Mouse (Mus musculus) neural tube, embryonic 13.5 days (tissue): Measurements from ENCODE around the gene Prr12. TPM values are rescaled to one million over a fixed set of nuclear protein-coding genes. Genes with fewer than 3 reads are reported as not detected.

Source experiments
- ATAC-seq: fragments of 200-750 bp; cut with Nextera tagmentation; 2 replicates; pipeline ENCODE4 v1.8.0; 2017; ENCODE audit warnings: low read depth, mild to moderate bottlenecking, moderate TSS enrichment, moderate library complexity
- H3K27ac ChIP-seq: fragments of 300-500 bp; sonication (generic); replicated peaks from 2 replicates; pipeline ENCODE4 v1.5.1; 2015; ENCODE audit warnings: moderate library complexity, mild to moderate bottlenecking, inconsistent platforms
- H3K27me3 ChIP-seq: fragments of 300-500 bp; sonication (generic); 2 replicates; pipeline ENCODE4 v1.6.1; 2015; ENCODE audit warnings: mild to moderate bottlenecking, inconsistent platforms
- H3K36me3 ChIP-seq: fragments of 300-500 bp; sonication (generic); 2 replicates; pipeline ENCODE4 v1.6.1; 2015; ENCODE audit warnings: mild to moderate bottlenecking, inconsistent platforms
- H3K4me1 ChIP-seq: fragments of 300-500 bp; sonication (generic); replicated peaks from 2 replicates; pipeline ENCODE4 v1.6.1; 2015; ENCODE audit warnings: inconsistent platforms
- H3K4me2 ChIP-seq: fragments of 300-500 bp; sonication (generic); 2 replicates; pipeline ENCODE4 v1.6.1; 2015; ENCODE audit warnings: inconsistent platforms, mild to moderate bottlenecking, moderate library complexity
- H3K4me3 ChIP-seq: fragments of 300-500 bp; sonication (generic); 2 replicates; pipeline ENCODE4 v1.5.1; 2015; ENCODE audit warnings: mild to moderate bottlenecking, inconsistent platforms
- H3K9ac ChIP-seq: fragments of 300-500 bp; sonication (generic); 2 replicates; pipeline ENCODE4 v1.6.1; 2015; ENCODE audit warnings: moderate library complexity, mild to moderate bottlenecking, inconsistent platforms
- H3K9me3 ChIP-seq: fragments of 300-500 bp; sonication (generic); 2 replicates; pipeline ENCODE4 v1.6.1; 2016; ENCODE audit warnings: inconsistent platforms
- WGBS: fragments of 180-500 bp; shearing (Covaris S2); methylation state at CpG from one replicate; pipeline ENCODE4 v1.1.7; 2015; 5-methylcytosine and 5-hydroxymethylcytosine counted together
- polyA plus RNA-seq: library from polyadenylated mRNA; unstranded; fragments of >200 nt; fragmentation: Nextera tagmentation; extraction: Ambion mirVana; gene quantifications from 2 replicates; pipeline ENCODE4 v1.2.1, GENCODE M21; 2015

The Prr12 gene
- polyA plus RNA-seq, 1 experiment from 2014 or later, result 12.3 TPM

GRCm38 (mm10) chr7:45056329-45056971 lies 3.8 kb upstream of the Prr12 start:
- Histone ChIP-seq H3K27me3 (no peaks in the 10 kb centered on the region), H3K27ac (no peak overlapping the region), H3K9ac (no peak overlapping the region), H3K36me3 (no peaks in the 10 kb centered on the region), H3K4me3 (no peak overlapping the region), H3K4me2 (no peak overlapping the region), H3K4me1 (peaks cover 28% of the 10 kb centered on the region), H3K9me3 (no peaks in the 10 kb centered on the region)
- ATAC-seq, result no peak
- whole genome bisulfite sequencing, result 72% methylated on average over 14 of the region's 14 CpGs

GRCm38 (mm10) chr7:45053931-45054510 lies 1.3 kb upstream of the Prr12 start:
- peak overlapping the region; percentile 99 for H3K4me2 ChIP-seq
- peaks cover 18% of the 10 kb centered on the region for H3K36me3 ChIP-seq
- H3K9me3 ChIP-seq, result no peaks in the 10 kb centered on the region
- under 1% methylated on average over 33 of the region's 33 CpGs for WGBS
- no peaks in the 10 kb centered on the region for H3K27me3 ChIP-seq
- H3K9ac ChIP-seq, result peak overlapping the region; percentile 94
- peak overlapping the region; percentile 100 for H3K27ac ChIP-seq
- H3K4me3 ChIP-seq, result peak overlapping the region; percentile 89
- H3K4me1 ChIP-seq, result peaks cover 38% of the 10 kb centered on the region
- ATAC-seq, result peak; percentile 91

GRCm38 (mm10) chr7:45053117-45053930 lies 643 bp upstream of the Prr12 start:
- ATAC-seq, result peak; percentile 62
- peaks cover 25% of the 10 kb centered on the region for H3K36me3 ChIP-seq
- H3K4me1 ChIP-seq, result peaks cover 32% of the 10 kb centered on the region
- H3K9ac ChIP-seq, result peak overlapping the region; percentile 94
- peak overlapping the region; percentile 99 for H3K4me2 ChIP-seq
- no peaks in the 10 kb centered on the region for H3K9me3 ChIP-seq
- under 1% methylated on average over 35 of the region's 59 CpGs for WGBS
- peak overlapping the region; percentile 89 for H3K4me3 ChIP-seq
- no peaks in the 10 kb centered on the region for H3K27me3 ChIP-seq
- peak overlapping the region; percentile 100 for H3K27ac ChIP-seq

GRCm38 (mm10) chr7:45052181-45052861 lies 360 bp downstream of the Prr12 start:
- Histone ChIP-seq H3K36me3 (peaks cover 35% of the 10 kb centered on the region), H3K9ac (peak overlapping the region; percentile 94), H3K27ac (peak overlapping the region; percentile 100), H3K4me2 (peak overlapping the region; percentile 99), H3K4me3 (peak overlapping the region; percentile 89), H3K4me1 (peaks cover 32% of the 10 kb centered on the region), H3K9me3 (no peaks in the 10 kb centered on the region), H3K27me3 (no peaks in the 10 kb centered on the region)
- under 1% methylated on average over 38 of the region's 38 CpGs for WGBS
- ATAC-seq, result no peak

GRCm38 (mm10) chr7:45051601-45051974 lies 1.1 kb downstream of the Prr12 start:
- peak overlapping the region; percentile 99 for H3K4me2 ChIP-seq

GRCm38 (mm10) chr7:45050945-45051600 lies 1.6 kb downstream of the Prr12 start:
- 4% methylated on average over 15 of the region's 16 CpGs for WGBS
- H3K9me3 ChIP-seq, result no peaks in the 10 kb centered on the region
- H3K4me2 ChIP-seq, result peak overlapping the region; percentile 99
- H3K4me3 ChIP-seq, result peak overlapping the region; percentile 89
- ATAC-seq, result peak; percentile 41
- H3K27me3 ChIP-seq, result no peaks in the 10 kb centered on the region
- peaks cover 32% of the 10 kb centered on the region for H3K4me1 ChIP-seq
- H3K27ac ChIP-seq, result peak overlapping the region; percentile 100
- peak overlapping the region; percentile 94 for H3K9ac ChIP-seq
- peaks cover 48% of the 10 kb centered on the region for H3K36me3 ChIP-seq

More at GRCm38 (mm10) chr7:45051601-45051974, 1.1 kb downstream of the Prr12 start:
- H3K9ac ChIP-seq, result peak overlapping the region; percentile 94
- H3K36me3 ChIP-seq, result peaks cover 43% of the 10 kb centered on the region
- H3K27me3 ChIP-seq, result no peaks in the 10 kb centered on the region
- H3K9me3 ChIP-seq, result no peaks in the 10 kb centered on the region
- peak overlapping the region; percentile 89 for H3K4me3 ChIP-seq
- H3K4me1 ChIP-seq, result peaks cover 32% of the 10 kb centered on the region
- peak overlapping the region; percentile 100 for H3K27ac ChIP-seq
- 4% methylated on average over 13 of the region's 13 CpGs for WGBS
- no peak for ATAC-seq

GRCm38 (mm10) chr7:45048923-45049657 lies 3.6 kb downstream of the Prr12 start:
- Histone ChIP-seq H3K27ac (no peak overlapping the region), H3K9ac (no peak overlapping the region), H3K4me2 (no peak overlapping the region), H3K4me3 (no peak overlapping the region), H3K36me3 (peaks cover 68% of the 10 kb centered on the region), H3K9me3 (no peaks in the 10 kb centered on the region), H3K4me1 (peaks cover 32% of the 10 kb centered on the region), H3K27me3 (no peaks in the 10 kb centered on the region)
- ATAC-seq, result no peak
- 93% methylated on average over 23 of the region's 23 CpGs for WGBS

- no peaks in the 10 kb centered on the region for H3K9me3 ChIP-seq
- H3K4me1 ChIP-seq, result peaks cover 27% of the 10 kb centered on the region
- no peak overlapping the region for H3K27ac ChIP-seq
- no peak overlapping the region for H3K4me2 ChIP-seq
- H3K4me3 ChIP-seq, result no peak overlapping the region
- no peaks in the 10 kb centered on the region for H3K27me3 ChIP-seq
- H3K9ac ChIP-seq, result no peak overlapping the region
- WGBS, result 94% methylated on average over 38 of the region's 38 CpGs
- peaks cover 76% of the 10 kb centered on the region for H3K36me3 ChIP-seq
- no peak for ATAC-seq
Observed at GRCm38 (mm10) chr7:45048001-45048890, 4.4 kb downstream of the Prr12 start.

- ATAC-seq, result no peak
- Histone ChIP-seq H3K27me3 (no peaks in the 10 kb centered on the region), H3K9me3 (no peaks in the 10 kb centered on the region), H3K4me2 (no peak overlapping the region), H3K4me3 (no peak overlapping the region), H3K4me1 (peaks cover 27% of the 10 kb centered on the region), H3K27ac (no peak overlapping the region), H3K9ac (no peak overlapping the region), H3K36me3 (peaks cover 84% of the 10 kb centered on the region)
- 95% methylated on average over 14 of the region's 14 CpGs for WGBS
Observed at GRCm38 (mm10) chr7:45047491-45047890, 5.2 kb downstream of the Prr12 start.

- no peak overlapping the region for H3K4me3 ChIP-seq
Observed at GRCm38 (mm10) chr7:45046853-45047350, 5.8 kb downstream of the Prr12 start.

More at GRCm38 (mm10) chr7:45046853-45047350, 5.8 kb downstream of the Prr12 start:
- 97% methylated on average over 26 of the region's 26 CpGs for WGBS
- Histone ChIP-seq H3K4me2 (no peak overlapping the region), H3K36me3 (peaks cover 90% of the 10 kb centered on the region), H3K27me3 (no peaks in the 10 kb centered on the region), H3K27ac (no peak overlapping the region), H3K4me1 (peaks cover 25% of the 10 kb centered on the region), H3K9me3 (no peaks in the 10 kb centered on the region), H3K9ac (no peak overlapping the region)
- ATAC-seq, result no peak
